Mouse (Mus musculus) bone marrow, adult 2 months (tissue): Measurements from ENCODE around the gene Suclg2.

Experiments
- CTCF ChIP-seq: fragments of 200-500 bp; IDR thresholded peaks from 2 replicates; pipeline ENCODE4 v1.5.1; 2011; ENCODE audit warnings: low read length, control low read depth; ENCODE audit not compliant: control insufficient read depth, insufficient read depth
- POLR2A ChIP-seq: fragments of 200-500 bp; IDR thresholded peaks from 2 replicates; pipeline ENCODE4 v1.6.1; 2011; ENCODE audit warnings: low read depth, mild to moderate bottlenecking, control low read depth, low read length, borderline replicate concordance; ENCODE audit not compliant: control insufficient read depth

GRCm38 (mm10) chr6:95581893-95582292 is 136.7 kb downstream of the Suclg2 start:
- TF ChIP-seq CTCF, result no peak
- TF ChIP-seq POLR2A, result no peak
